Mouse (Mus musculus) spleen, adult 2 months (tissue): ENCODE data around the gene Rnf212b. TPM values are rescaled to one million over a fixed set of nuclear protein-coding genes. Genes with fewer than 3 reads are reported as not detected.
A peak's percentile ranks its signal among the peaks of the same experiment; 100 is the strongest.

Experiments
- DNase-seq, 2 experiments: peaks; one replicate each; pipeline versions ENCODE4 v3.0.0 to v3.0.0-alpha.2; 2012 to 2021; ENCODE audit warnings: low spot score in 2 of 2, low read depth in 1 of 2
- H3K27ac ChIP-seq: fragments of 200-500 bp; 2 replicates; pipeline ENCODE4 v1.5.1; 2012; ENCODE audit warnings: low read length, inconsistent platforms; ENCODE audit not compliant: insufficient read depth
- H3K27me3 ChIP-seq: fragments of 200-500 bp; 2 replicates; pipeline ENCODE4 v1.6.1; 2012; ENCODE audit warnings: mild to moderate bottlenecking, moderate library complexity, low read length, inconsistent platforms; ENCODE audit not compliant: control insufficient read depth, insufficient read depth
- H3K36me3 ChIP-seq: fragments of 200-500 bp; 2 replicates; pipeline ENCODE4 v1.6.1; 2012; ENCODE audit warnings: mild to moderate bottlenecking, low read length, inconsistent platforms; ENCODE audit not compliant: control insufficient read depth, insufficient read depth
- H3K4me1 ChIP-seq: fragments of 200-500 bp; 2 replicates; pipeline ENCODE4 v1.6.1; 2011; ENCODE audit warnings: inconsistent platforms; ENCODE audit not compliant: control insufficient read depth, insufficient read depth, insufficient read length
- H3K4me3 ChIP-seq: fragments of 200-500 bp; 2 replicates; pipeline ENCODE4 v1.5.1; 2011; ENCODE audit warnings: mild to moderate bottlenecking, inconsistent platforms; ENCODE audit not compliant: insufficient read depth, insufficient read length; ENCODE audit errors: extremely low read depth
- CTCF ChIP-seq: fragments of 200-500 bp; IDR thresholded peaks from 2 replicates; pipeline ENCODE4 v1.5.1; 2011; ENCODE audit warnings: mild to moderate bottlenecking, inconsistent platforms; ENCODE audit not compliant: insufficient read depth, insufficient read length, insufficient replicate concordance; ENCODE audit errors: extremely low read depth
- POLR2A ChIP-seq: fragments of 200-500 bp; IDR thresholded peaks from 2 replicates; pipeline ENCODE4 v1.6.1; 2011; ENCODE audit warnings: low read depth, low read length, inconsistent platforms
- WGBS: fragments of 180-500 bp; shearing (Covaris S2); methylation state at CpG from one replicate; pipeline ENCODE4 v1.1.7; 2018; 5-methylcytosine and 5-hydroxymethylcytosine counted together
- polyA plus RNA-seq: library from polyadenylated mRNA; depleted of rRNA; stranded (reverse); fragments of >200 nt; gene quantifications from 2 replicates; pipeline ENCODE4 v1.2.3, GENCODE M21; 2012

Gene Rnf212b
- polyA plus RNA-seq, 1 experiment: not detected

- H3K27ac ChIP-seq: no peak overlapping the region
These were observed 44.0 kb downstream of the Rnf212b start for GRCm38 (mm10) chr14:54857891-54858290.

GRCm38 (mm10) chr14:54860511-54860910 lies 46.6 kb downstream of the Rnf212b start:
- Histone ChIP-seq H3K4me1 (no peaks in the 10 kb centered on the region), H3K27ac (no peak overlapping the region), H3K27me3 (no peaks in the 10 kb centered on the region), H3K36me3 (peaks cover 4% of the 10 kb centered on the region; the same call in 1 of the 2 replicates), H3K4me3 (no peak overlapping the region)
- DNase-seq: peak in 1 of 2 experiments; percentile 64
- TF ChIP-seq POLR2A (no peak), CTCF (peak; percentile 53; the same call in 1 of the 2 replicates)
- WGBS: 39% methylated on average over 2 of the region's 2 CpGs

More at GRCm38 (mm10) chr14:54857891-54858290, 44.0 kb downstream of the Rnf212b start:
- no peak for DNase-seq
- no peak overlapping the region for H3K4me3 ChIP-seq
- TF ChIP-seq CTCF (no peak), POLR2A (no peak)
- 89% methylated on average over 9 of the region's 9 CpGs for WGBS
- no peaks in the 10 kb centered on the region for H3K4me1 ChIP-seq
- no peaks in the 10 kb centered on the region for H3K27me3 ChIP-seq
- peaks cover 4% of the 10 kb centered on the region; the same call in 1 of the 2 replicates for H3K36me3 ChIP-seq

- peak; percentile 58 to 89 for DNase-seq
- under 1% methylated on average over 54 of the region's 56 CpGs for WGBS
- H3K27me3 ChIP-seq: no peaks in the 10 kb centered on the region
- TF ChIP-seq CTCF (0 out of 2 replicates have a peak, but pooled peaks have one; percentile 5), POLR2A (no peak; the same call in 1 of the 2 replicates)
- peak overlapping the region; percentile 80 for H3K4me3 ChIP-seq
- H3K4me1 ChIP-seq: no peaks in the 10 kb centered on the region
- peak overlapping the region; percentile 45 for H3K27ac ChIP-seq
- H3K36me3 ChIP-seq: no peaks in the 10 kb centered on the region
These were observed 49.8 kb downstream of the Rnf212b start for GRCm38 (mm10) chr14:54863501-54864312.

GRCm38 (mm10) chr14:54864313-54865036 lies 50.5 kb downstream of the Rnf212b start:
- H3K36me3 ChIP-seq: no peaks in the 10 kb centered on the region
- WGBS: 9% methylated on average over 21 of the region's 21 CpGs
- peak overlapping the region; percentile 36; the same call in 1 of the 2 replicates for H3K27ac ChIP-seq
- no peak for DNase-seq
- no peaks in the 10 kb centered on the region for H3K27me3 ChIP-seq
- H3K4me3 ChIP-seq: peak overlapping the region; percentile 80
- TF ChIP-seq CTCF (no peak), POLR2A (no peak)
- H3K4me1 ChIP-seq: no peaks in the 10 kb centered on the region

GRCm38 (mm10) chr14:54865626-54866025 lies 51.7 kb downstream of the Rnf212b start:
- Histone ChIP-seq H3K36me3 (no peaks in the 10 kb centered on the region), H3K4me3 (no peak overlapping the region), H3K27me3 (no peaks in the 10 kb centered on the region), H3K4me1 (no peaks in the 10 kb centered on the region), H3K27ac (no peak overlapping the region)
- DNase-seq: no peak
- TF ChIP-seq CTCF (no peak), POLR2A (no peak)
- 83% methylated on average over 5 of the region's 5 CpGs for WGBS

- TF ChIP-seq CTCF: no peak
- no peak overlapping the region for H3K27ac ChIP-seq
- DNase-seq: no peak
- 50% methylated on average over 3 of the region's 3 CpGs for WGBS
- H3K4me3 ChIP-seq: no peak overlapping the region
- no peaks in the 10 kb centered on the region for H3K4me1 ChIP-seq
- no peaks in the 10 kb centered on the region for H3K27me3 ChIP-seq
- no peaks in the 10 kb centered on the region for H3K36me3 ChIP-seq
These were observed 52.3 kb downstream of the Rnf212b start for GRCm38 (mm10) chr14:54866268-54866667.
